Mouse (Mus musculus): Measurements from ENCODE around the gene Hhip. TPM values are rescaled to one million over a fixed set of nuclear protein-coding genes. Genes with fewer than 3 reads are reported as not detected.
"Not testable (repeated sequence)": the region's sequence is repeated elsewhere in the genome, so short reads cannot be mapped to it uniquely, and the experiment has no call there.

The Hhip gene
- total RNA-seq, 2 experiments from 2014 or later, result 3.4 to 4.2 TPM

GRCm38 (mm10) chr8:79993507-79993906, 64.3 kb downstream of the Hhip start:
- no peak for DNase-seq (ENCODE audit: low spot score in 2 of 2)

DNA sequence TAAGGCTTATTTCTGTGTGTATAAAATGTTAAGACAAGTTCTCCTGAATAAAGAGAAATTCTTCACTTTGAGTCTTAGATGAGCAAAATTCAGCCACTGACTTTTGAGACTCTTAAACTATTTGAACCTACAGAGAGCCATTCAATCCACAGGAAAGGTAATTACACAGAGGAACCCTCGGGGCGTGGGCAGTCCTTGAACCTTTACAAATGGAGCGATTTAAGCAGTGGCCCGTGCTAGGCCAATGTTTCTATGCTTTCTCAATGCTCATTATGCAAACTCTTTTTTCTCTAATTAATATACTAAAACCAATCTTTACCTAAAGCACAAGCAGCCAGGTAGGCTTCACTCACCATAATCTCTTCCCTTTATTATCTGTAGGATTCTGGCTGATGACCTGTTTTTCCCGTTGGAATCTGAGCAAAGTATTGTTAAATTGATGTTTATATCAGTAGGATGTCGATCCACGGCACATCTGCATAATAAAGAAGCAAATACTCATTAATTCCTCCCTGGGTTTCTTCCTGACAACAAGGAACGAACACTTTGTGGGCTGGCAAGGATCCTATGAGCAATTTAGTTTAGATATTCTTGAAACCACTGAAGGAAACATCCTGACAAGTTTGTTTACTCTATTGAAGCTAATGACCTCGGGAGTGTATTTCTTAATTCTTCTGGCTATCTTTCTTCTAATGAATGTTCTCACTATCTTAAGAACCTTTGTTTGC, 65.5 kb downstream of the Hhip start:
- no peak for DNase-seq (ENCODE audit: low spot score in 2 of 2)

DNA sequence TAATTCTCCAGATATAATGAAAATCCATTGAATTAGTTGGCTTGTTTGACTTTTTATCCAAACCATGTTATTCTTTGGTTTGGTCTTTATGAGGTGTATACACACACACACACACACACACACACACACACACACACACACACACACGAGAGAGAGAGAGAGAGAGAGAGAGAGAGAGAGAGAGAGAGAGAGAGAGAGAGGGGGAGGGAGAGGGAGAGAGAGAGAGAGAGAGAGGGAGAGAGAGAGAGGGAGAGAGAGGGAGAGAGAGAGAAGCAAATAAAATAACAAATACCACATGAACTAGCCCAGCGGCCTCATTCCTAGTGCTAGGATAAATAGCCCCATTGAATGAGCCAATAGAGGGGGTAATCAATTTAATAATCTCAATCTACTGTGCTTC, 66.4 kb downstream of the Hhip start:
- DNase-seq (ENCODE audit: low spot score in 2 of 2), result not testable (repeated sequence)

DNA sequence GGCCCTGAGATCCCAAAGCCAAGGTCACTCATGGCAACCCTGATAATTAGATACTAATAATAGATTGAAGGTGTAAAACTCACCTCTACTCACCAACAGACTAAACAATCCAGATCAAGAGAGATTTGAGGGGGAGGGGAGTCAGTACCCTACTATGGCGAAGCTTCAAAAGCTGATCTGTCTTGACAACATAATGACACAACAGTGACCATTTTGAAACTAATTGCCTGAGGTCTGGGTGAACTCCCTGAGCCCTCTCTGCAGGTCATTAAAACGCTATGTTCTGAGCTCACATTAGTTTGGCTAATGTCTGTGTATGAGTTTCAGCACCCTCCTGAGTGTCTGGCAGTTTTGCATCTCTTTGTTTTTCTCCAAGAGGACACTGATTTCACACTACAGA, 72.9 kb downstream of the Hhip start:
- no peak for DNase-seq (ENCODE audit: low spot score in 2 of 2)

DNA sequence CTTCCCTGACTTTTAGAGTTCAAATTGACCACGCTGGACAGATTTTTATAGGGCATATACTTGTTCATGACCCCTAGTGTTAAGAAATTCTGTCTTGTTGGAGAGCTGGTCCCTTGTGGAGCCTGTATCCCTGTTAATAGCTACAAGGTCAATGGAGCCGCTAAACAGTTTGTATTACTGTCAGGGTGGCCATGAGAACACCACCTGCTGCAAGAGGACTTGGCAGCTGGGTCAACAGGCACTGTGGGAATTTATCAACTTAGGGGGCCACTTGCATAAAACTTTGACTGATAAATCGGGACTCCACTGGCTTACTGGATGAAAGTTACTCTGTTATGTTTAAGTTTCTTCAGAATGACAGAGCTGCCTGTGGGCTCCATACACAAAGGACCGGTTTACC, 75.7 kb downstream of the Hhip start:
- no peak for DNase-seq (ENCODE audit: low spot score in 2 of 2)

GRCm38 (mm10) chr8:79966159-79966558, 91.6 kb downstream of the Hhip start:
- no peak for DNase-seq (ENCODE audit: low spot score in 2 of 2)

- DNase-seq (ENCODE audit: low spot score in 2 of 2), result no peak
These were observed 104.9 kb downstream of the Hhip start for GRCm38 (mm10) chr8:79952857-79953256.

DNA sequence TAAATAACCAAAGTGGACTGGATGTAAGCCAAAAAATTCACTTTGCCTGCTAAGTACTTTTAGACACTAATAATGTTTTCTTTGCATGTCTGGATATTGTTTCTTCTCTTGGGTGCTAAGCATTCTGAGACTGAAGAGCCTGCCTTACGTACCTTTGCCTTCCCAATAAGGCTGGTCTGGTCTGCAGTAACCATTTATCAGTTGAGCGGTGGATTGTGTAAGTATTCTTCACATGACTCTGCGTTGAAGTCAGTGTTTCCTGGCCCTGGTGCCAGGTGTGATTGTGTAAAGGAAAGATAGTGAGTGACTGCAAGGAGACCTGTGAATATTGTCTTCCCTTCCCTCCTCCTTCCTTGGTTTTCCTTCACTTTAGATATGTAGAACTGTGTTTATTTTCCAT, 107.4 kb downstream of the Hhip start:
- no peak for DNase-seq (ENCODE audit: low spot score in 2 of 2)

- no peak for DNase-seq (ENCODE audit: low spot score in 2 of 2)
These were observed 112.2 kb downstream of the Hhip start for GRCm38 (mm10) chr8:79945501-79946076.

- no peak for DNase-seq (ENCODE audit: low spot score in 2 of 2)
These were observed 116.7 kb downstream of the Hhip start for GRCm38 (mm10) chr8:79941070-79941469.

- DNase-seq (ENCODE audit: low spot score in 2 of 2), result no peak
These were observed 120.9 kb downstream of the Hhip start for GRCm38 (mm10) chr8:79936856-79937445.

DNA sequence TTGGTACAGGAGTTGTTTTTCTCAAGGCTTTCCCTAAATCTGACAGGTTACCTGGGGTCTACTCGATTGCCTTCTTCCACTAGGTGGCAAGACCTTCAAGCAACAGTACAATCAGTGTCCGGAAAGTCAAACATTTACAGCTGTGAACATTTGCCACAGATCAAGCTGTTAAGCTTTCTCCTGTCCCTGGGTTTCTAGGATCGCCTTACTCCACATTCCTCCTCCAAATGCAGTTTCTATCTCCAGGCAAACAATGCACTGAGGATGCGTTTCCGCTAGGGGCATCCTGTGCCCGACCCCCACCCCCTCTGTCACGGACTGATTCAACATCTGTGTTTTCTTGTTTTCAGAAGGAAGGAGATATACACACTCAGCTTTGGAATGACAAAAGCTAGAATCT, 122.0 kb downstream of the Hhip start:
- no peak for DNase-seq (ENCODE audit: low spot score in 2 of 2)

DNA sequence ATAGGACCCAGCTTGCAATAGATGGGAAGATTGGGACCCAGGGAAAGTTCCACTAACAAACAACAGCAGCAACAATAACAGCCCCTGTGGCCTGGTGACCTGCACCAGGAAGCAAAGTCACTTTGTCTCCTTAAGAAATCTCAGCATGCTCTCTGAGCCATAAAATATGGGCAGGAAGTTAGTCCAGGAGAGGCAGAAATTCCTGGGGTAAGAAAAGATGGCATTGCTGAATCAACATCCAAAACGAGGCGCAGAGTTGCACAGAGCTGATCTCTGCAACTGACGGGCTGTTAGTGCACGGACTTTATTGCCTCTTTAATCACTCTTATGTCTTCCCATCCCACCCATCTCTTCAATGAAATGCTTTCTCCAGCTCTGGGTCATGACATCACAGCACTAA, 128.6 kb downstream of the Hhip start:
- DNase-seq (ENCODE audit: low spot score in 2 of 2), result no peak

- no peak for DNase-seq (ENCODE audit: low spot score in 2 of 2)
These were observed 140.6 kb downstream of the Hhip start for GRCm38 (mm10) chr8:79917211-79917610.

Data from layer of hippocampus, postnatal 10 days (tissue).